Comparison of ENCODE assay signal across 11 mouse cellular contexts in genomic region chr9:45607337-45607736, GRCm38 (mm10).
A peak's percentile ranks its signal among the peaks of the same experiment; 100 is the strongest.
DNase-seq lines count a peak whose midpoint lies in the region; ATAC-seq and TF ChIP-seq lines count a peak whose summit lies in the region.
"Had no signal": no experiment of that assay in that cellular context is flagged by ENCODE, and none has a peak within 500 bp of the region (broad histone marks: within the 10 kb centered on the region; RNA-seq: fewer than 3 reads in every experiment).

No protein-coding gene starts in this region.

- no peaks in the 10 kb centered on the region for H3K27me3 ChIP-seq in kidney, embryonic 14.5 days (ENCODE audit: control insufficient read depth, insufficient read depth, low read length)
- no peaks in the 10 kb centered on the region for H3K27me3 ChIP-seq in cerebellum, adult 2 months (ENCODE audit: control insufficient read depth, insufficient read depth, low read length)
- H3K27me3 ChIP-seq: embryonic facial prominence, embryonic 12.5 days; limb, embryonic 15.5 days; neural tube, embryonic 12.5 days had no signal

- TF ChIP-seq POLR2A in cerebellum, adult 2 months (IDR thresholded peaks at IDR 0.05; ENCODE audit: borderline replicate concordance, insufficient read depth, low read length): no peak

- H3K4me1 ChIP-seq in kidney, embryonic 14.5 days (ENCODE audit: control insufficient read depth, insufficient read depth, low read length): peaks cover 11% of the 10 kb centered on the region; the same call in 1 of the 2 replicates
- H3K4me1 ChIP-seq in cerebellum, adult 2 months (ENCODE audit: control insufficient read depth, insufficient read depth, low read length): peaks cover 35% of the 10 kb centered on the region
- H3K4me1 ChIP-seq: limb, embryonic 15.5 days had no signal

- DNase-seq in kidney, adult 9 months: peak; percentile 4
- DNase-seq in cerebellum, adult 2 months: peak; percentile 82 to 92
- DNase-seq in heart, postnatal 10 days: peak; percentile 41 to 47
- DNase-seq in spleen, adult 12 weeks (ENCODE audit: low spot score): no peak
- no peak for DNase-seq in urinary bladder, postnatal 25 days (ENCODE audit: low spot score)
- DNase-seq: thymus, adult 18-20 months had no signal

- no peak for ATAC-seq in kidney, embryonic 14.5 days (ENCODE audit: low FRiP score, low TSS enrichment)
- ATAC-seq in cerebellum, adult (ENCODE audit: insufficient number of reproducible peaks, low FRiP score, low TSS enrichment): peak; percentile 81

- H3K4me3 ChIP-seq in kidney, embryonic 14.5 days (ENCODE audit: low read length): no peak overlapping the region
- H3K4me3 ChIP-seq in cerebellum, adult 2 months (replicated peaks; ENCODE audit: insufficient read depth, low read depth, low read length): no peak overlapping the region
- H3K4me3 ChIP-seq: embryonic facial prominence, embryonic 12.5 days; limb, embryonic 15.5 days; neural tube, embryonic 12.5 days had no signal

- no peaks in the 10 kb centered on the region for H3K9me3 ChIP-seq in kidney, embryonic 14.5 days (ENCODE audit: control insufficient read depth, low read length)
- H3K9me3 ChIP-seq: embryonic facial prominence, embryonic 12.5 days; limb, embryonic 15.5 days; neural tube, embryonic 12.5 days had no signal

- TF ChIP-seq CTCF in cerebellum, adult 2 months (IDR thresholded peaks at IDR 0.05; ENCODE audit: borderline replicate concordance, insufficient read depth, low read depth, low read length): no peak

- no peak overlapping the region for H3K27ac ChIP-seq in kidney, embryonic 14.5 days (ENCODE audit: low read depth, low read length)
- H3K27ac ChIP-seq in cerebellum, adult 2 months (ENCODE audit: insufficient read depth, low read length): peak overlapping the region; percentile 59
- H3K27ac ChIP-seq: embryonic facial prominence, embryonic 12.5 days; limb, embryonic 15.5 days had no signal

- H3K9ac ChIP-seq in kidney, embryonic 14.5 days (ENCODE audit: low read depth, low read length): no peak overlapping the region
- H3K9ac ChIP-seq: embryonic facial prominence, embryonic 12.5 days; limb, embryonic 15.5 days; neural tube, embryonic 12.5 days had no signal

- H3K36me3 ChIP-seq in kidney, embryonic 14.5 days (ENCODE audit: control insufficient read depth, insufficient read depth, low read length): no peaks in the 10 kb centered on the region
- H3K36me3 ChIP-seq: embryonic facial prominence, embryonic 12.5 days; limb, embryonic 15.5 days; neural tube, embryonic 12.5 days had no signal

- intact Hi-C loops in heart, postnatal 10 days (cut with DNase I): no loop called here

- H3K4me2 ChIP-seq in kidney, embryonic 14.5 days (replicated peaks; ENCODE audit: low read depth, low read length): no peak overlapping the region
- H3K4me2 ChIP-seq: embryonic facial prominence, embryonic 12.5 days; limb, embryonic 15.5 days; neural tube, embryonic 12.5 days had no signal

Comparison
In these comparisons a context has a peak if more than half of its experiments do, and no peak if none do; other contexts are left out.
1. DNase-seq: peak in kidney, adult 9 months (single experiment), cerebellum, adult 2 months (2 of 2) and heart, postnatal 10 days (2 of 2); none in spleen, adult 12 weeks (single experiment) and urinary bladder, postnatal 25 days (single experiment).